Mouse (Mus musculus) layer of hippocampus, adult 9-11 months (tissue): Measurements from ENCODE around the gene Cpeb3.

Experiments used
- DNase-seq: peaks from one replicate; pipeline ENCODE4 v3.0.0; 2022

The Cpeb3 gene

GRCm38 (mm10) chr19:37022146-37022545, 186.3 kb downstream of the Cpeb3 start:
- DNase-seq = no peak

- no peak for DNase-seq
Observed at GRCm38 (mm10) chr19:37020951-37021350, 187.4 kb downstream of the Cpeb3 start.

- DNase-seq = no peak
Observed at GRCm38 (mm10) chr19:37020531-37020930, 187.9 kb downstream of the Cpeb3 start.

DNA sequence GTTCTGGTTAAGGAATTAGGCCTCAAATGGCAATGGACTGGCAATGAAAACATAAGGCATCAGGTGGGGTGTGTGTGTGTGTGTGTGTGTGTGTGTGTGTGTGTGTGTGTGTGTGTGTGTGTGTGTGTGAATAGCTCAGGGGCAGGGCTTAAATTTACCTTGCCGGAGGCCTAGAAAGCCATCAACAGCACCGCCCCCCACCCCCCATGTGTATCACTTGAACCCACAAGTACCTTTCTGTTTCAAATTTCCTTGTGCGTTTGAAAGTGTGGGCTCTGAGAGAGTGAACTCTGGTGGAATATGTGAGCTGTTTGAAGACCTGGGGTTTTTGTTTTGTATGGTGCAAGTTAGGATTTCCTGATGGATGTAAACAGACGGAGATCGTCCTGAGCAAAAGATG, 189.5 kb downstream of the Cpeb3 start:
- no peak for DNase-seq

DNA sequence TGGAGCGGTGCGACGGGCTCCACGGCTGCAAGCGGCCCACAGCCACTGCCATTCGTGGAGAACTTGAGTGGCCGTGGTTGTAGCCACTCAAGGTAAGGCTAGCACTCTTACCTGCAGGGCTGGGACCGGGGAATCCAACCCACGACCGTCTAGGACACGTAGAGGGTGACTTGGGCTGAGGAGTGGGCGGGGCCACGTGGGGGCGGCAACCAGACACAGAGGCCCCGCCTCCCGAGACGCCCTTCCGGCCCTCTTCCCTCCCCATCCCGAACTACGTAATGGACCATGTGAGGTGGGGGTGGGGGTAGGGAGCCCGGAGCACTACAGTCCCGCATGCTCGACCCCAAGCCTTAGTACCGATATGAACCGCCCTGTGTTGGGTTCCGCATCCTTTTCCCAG, 190.0 kb downstream of the Cpeb3 start:
- peak; percentile 79 for DNase-seq

DNA sequence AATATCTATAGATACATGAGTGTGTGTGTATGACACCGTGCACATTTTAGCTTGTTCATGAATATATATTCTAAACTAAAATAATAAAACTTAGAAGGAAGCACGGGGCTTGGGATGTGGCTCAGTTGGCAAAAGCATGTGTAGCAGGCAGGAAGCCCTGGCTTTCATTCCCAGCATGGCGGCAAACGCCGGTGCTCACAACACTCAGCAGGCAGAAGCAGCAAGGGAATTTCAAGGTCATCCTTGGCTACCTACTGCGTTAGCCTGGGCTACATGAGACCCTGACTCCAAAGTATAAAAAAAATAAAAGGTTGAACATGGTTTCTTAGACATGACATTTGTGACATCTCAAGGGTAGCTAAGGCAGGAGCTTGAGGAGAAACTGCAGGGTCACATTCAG, 191.5 kb downstream of the Cpeb3 start:
- DNase-seq = no peak

DNA sequence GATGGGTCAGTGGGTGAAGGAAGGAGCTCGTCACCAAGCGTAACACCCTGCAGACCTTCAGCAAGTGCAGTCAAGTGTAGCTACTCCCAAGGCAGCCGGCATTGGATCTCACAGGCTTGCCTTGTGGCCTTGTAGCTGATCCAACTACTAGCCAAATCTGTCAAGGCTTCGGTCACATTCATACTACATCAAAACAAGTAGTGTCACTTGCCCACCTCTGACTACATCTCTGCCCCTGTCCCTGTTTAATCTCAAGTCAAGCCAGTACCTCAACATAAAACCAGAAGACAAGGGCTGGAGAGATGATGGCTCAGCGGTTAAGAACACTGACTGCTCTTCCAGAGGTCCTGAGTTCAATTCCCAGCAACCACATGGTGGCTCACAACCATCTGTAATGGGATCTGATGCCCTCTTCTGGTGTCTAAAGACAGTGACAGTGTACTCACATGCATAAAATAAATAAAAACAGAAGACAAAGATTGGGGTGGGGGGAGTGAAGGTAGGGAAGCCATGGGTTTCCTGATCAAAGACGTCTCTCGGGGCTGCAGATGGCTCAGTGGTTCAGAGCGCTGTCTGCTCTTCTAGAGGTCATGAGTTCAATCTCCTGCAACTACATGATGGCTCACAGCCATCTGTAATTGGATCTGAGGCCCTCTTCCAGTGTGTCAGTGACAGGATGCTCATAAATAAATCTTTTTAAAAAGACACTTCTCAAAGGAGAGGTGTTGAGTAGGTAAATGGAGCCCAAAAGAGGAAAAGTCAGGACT, 194.0 kb downstream of the Cpeb3 start:
- DNase-seq = no peak

GRCm38 (mm10) chr19:37013461-37013860, 194.9 kb downstream of the Cpeb3 start:
- DNase-seq = no peak

DNA sequence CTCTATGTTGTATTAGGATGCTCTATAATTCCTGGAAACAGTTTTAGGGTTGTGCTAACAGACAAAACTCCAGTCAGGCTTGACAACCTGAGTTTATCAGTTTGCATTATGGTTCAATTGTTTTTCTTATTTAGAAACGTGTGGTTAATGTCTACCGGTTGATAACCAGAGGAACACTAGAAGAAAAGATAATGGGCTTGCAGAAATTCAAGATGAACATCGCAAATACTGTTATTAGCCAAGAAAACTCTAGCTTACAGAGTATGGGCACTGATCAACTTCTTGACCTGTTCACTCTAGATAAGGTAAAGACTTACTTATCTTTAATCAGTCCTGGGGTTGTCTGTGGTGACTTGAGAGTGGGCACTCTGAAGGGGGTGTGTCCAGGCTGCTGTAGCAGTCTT, 198.5 kb downstream of the Cpeb3 start:
- no peak for DNase-seq

DNA sequence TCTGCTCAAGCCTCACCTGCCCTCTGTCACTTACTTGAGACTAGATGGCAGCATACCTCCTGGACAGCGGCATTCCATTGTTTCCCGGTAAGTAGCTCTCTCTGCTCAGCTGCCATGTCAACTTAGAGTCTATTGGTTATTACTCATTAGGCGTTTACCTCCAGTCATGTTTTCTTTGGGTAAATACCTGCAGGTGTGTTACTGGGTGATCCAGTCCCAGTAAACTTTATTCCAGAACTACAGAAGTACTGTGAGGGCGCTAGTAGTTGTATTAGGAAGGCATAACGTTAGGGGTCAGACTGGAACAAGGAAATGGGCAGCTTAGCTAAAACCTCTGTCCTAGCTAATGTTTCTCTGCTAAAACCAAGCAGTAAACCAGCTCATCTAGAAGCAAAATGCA, 203.8 kb downstream of the Cpeb3 start:
- no peak for DNase-seq
